Mouse (Mus musculus) forebrain, embryonic 13.5 days (tissue): ENCODE results near the gene Micu2. TPM values are rescaled to one million over a fixed set of nuclear protein-coding genes. Genes with fewer than 3 reads are reported as not detected.
A peak's percentile ranks its signal among the peaks of the same experiment; 100 is the strongest.

ENCODE experiments used
- ATAC-seq: fragments of 200-750 bp; cut with Nextera tagmentation; 2 replicates; pipeline ENCODE4 v1.8.0; 2017
- H3K27ac ChIP-seq: fragments of 300-500 bp; sonication (generic); 2 replicates; pipeline ENCODE4 v1.5.1; 2015; ENCODE audit warnings: inconsistent platforms, mild to moderate bottlenecking, moderate library complexity
- H3K27me3 ChIP-seq: fragments of 300-500 bp; sonication (generic); 2 replicates; pipeline ENCODE4 v1.6.1; 2015; ENCODE audit warnings: mild to moderate bottlenecking, inconsistent platforms
- H3K36me3 ChIP-seq: fragments of 300-500 bp; sonication (generic); 2 replicates; pipeline ENCODE4 v1.6.1; 2015; ENCODE audit warnings: mild to moderate bottlenecking, inconsistent platforms; ENCODE audit not compliant: poor library complexity, severe bottlenecking
- H3K4me1 ChIP-seq: fragments of 300-500 bp; sonication (generic); 2 replicates; pipeline ENCODE4 v1.6.1; 2015; ENCODE audit warnings: inconsistent platforms
- H3K4me2 ChIP-seq: fragments of 300-500 bp; sonication (generic); 2 replicates; pipeline ENCODE4 v1.6.1; 2015; ENCODE audit warnings: inconsistent platforms, mild to moderate bottlenecking, moderate library complexity
- H3K4me3 ChIP-seq: fragments of 300-500 bp; sonication (generic); 2 replicates; pipeline ENCODE4 v1.5.1; 2015; ENCODE audit warnings: mild to moderate bottlenecking, inconsistent platforms
- H3K9ac ChIP-seq: fragments of 300-500 bp; sonication (generic); 2 replicates; pipeline ENCODE4 v1.6.1; 2015; ENCODE audit warnings: mild to moderate bottlenecking, inconsistent platforms
- H3K9me3 ChIP-seq: fragments of 300-500 bp; sonication (generic); replicated peaks from 2 replicates; pipeline ENCODE4 v1.6.1; 2016; ENCODE audit warnings: inconsistent platforms
- WGBS: fragments of 180-500 bp; shearing (Covaris S2); methylation state at CpG from one replicate; pipeline ENCODE4 v1.1.7; 2015; 5-methylcytosine and 5-hydroxymethylcytosine counted together
- polyA plus RNA-seq: library from polyadenylated mRNA; unstranded; fragments of >200 nt; fragmentation: Nextera tagmentation; extraction: Ambion mirVana; gene quantifications from 2 replicates; pipeline ENCODE4 v1.2.1, GENCODE M21; 2015

Micu2 gene
- polyA plus RNA-seq, 1 experiment from 2014 or later, result 64.2 TPM

DNA sequence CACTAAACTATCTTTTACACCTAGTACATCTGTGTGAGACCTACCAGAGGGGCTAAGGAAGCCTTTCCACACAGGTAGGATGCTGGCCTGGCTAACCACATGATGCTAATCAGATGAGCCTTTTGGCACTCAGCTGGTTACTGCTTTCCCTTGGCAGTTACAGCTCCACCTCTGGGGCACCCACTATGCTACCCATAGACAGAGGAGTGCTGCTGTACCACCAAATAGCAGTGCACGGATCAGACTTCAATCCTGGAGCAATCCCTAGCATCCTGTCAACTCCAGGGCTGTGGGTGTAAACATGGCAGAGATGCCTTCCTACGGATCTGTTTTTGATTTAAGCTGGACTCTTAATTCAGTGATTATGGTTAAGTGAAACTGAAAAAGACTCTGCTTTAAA, 13.3 kb downstream of the Micu2 start:
- Histone ChIP-seq H3K4me3 (no peak overlapping the region), H3K4me2 (no peak overlapping the region), H3K36me3 (peaks cover 29% of the 10 kb centered on the region), H3K27me3 (no peaks in the 10 kb centered on the region), H3K27ac (no peak overlapping the region), H3K9me3 (peaks cover 18% of the 10 kb centered on the region), H3K4me1 (peaks cover 11% of the 10 kb centered on the region), H3K9ac (no peak overlapping the region)
- ATAC-seq, result no peak
- WGBS, result 82% methylated on average over 2 of the region's 2 CpGs

DNA sequence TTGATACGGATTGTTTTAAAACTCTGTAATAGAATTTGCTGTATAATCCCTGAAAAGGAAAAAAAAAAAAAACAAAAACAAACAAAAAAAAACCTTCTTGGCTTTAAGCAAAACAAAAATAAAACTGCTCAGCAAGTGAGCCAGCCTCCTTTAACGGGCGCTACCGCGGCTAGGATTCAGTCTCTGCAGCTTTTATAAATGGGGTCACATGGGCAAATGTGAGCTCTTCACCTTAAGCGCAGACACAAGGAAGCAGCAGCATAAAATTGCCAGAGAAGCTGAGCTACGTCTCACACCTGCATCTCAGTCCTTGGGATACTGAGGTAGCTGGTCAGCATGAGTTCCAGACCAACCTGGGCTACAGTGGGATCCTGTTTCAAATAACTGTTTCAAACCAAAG, 16.6 kb downstream of the Micu2 start:
- H3K9ac ChIP-seq, result 0 out of 2 replicates have a peak overlapping the region, but pooled peaks have one; percentile 27
- no peak for ATAC-seq
- H3K27ac ChIP-seq, result no peak overlapping the region
- no peak overlapping the region for H3K4me3 ChIP-seq
- H3K36me3 ChIP-seq, result peaks cover 9% of the 10 kb centered on the region
- peaks cover 11% of the 10 kb centered on the region for H3K4me1 ChIP-seq
- H3K27me3 ChIP-seq, result no peaks in the 10 kb centered on the region
- 8% methylated on average over 7 of the region's 7 CpGs for WGBS
- peak overlapping the region; percentile 40 for H3K4me2 ChIP-seq
- H3K9me3 ChIP-seq, result 0 out of 2 replicates have a peak, but pooled peaks cover under 1% of the 10 kb centered on the region

DNA sequence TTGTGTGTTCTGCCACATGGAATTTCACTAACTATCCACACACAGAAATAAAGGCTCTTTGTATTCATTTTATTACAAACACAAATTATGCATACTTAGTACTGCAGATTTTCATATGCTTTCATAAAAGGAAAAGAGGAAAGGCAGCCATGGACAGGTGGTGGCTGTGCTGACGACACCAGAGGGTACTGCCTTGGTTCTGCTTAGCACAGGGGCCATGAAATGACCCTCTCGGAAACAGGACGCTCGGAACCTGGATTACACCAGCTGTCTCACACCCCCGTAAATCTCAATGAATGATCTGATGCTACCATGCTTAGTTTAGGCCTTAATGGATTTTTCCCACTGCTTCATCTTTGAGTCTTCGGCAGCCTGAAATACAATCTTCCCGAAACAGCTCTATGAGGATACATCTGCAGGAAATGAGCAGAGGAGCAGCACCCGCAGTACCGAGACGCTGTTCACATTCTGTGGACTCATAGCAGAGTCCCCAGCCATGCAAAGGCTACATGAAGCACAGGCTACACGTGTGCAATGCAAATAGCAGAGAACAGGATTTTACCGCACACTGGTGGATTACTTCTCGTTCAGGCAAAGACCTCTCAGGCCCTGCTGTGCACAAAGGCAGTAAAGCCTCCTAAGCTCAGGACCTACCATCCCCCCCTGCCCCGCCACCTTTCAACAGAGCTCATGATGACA, 17.2 kb downstream of the Micu2 start:
- peak; percentile 80 for ATAC-seq
- H3K4me2 ChIP-seq, result peak overlapping the region; percentile 40
- 26% methylated on average over 14 of the region's 14 CpGs for WGBS

DNA sequence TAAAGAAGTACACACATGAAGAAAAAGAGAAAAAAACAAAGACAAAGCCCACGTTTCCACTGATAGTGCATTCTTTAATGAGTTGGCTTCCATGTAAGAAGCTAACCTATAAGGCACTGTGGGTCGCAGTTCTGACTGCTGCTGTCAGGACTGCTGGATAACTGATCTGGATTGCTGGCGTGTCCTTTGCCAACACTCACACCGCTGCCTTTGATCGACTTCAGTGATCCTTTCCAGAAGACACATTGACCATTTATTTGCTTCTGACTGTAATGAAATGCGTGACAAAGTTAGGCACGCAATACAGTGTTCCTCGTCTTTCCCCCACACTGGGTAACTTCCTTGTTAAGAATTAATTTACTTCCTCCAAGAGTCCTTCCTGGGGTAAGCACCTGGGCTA, 18.3 kb downstream of the Micu2 start:
- Histone ChIP-seq H3K9me3 (no peaks in the 10 kb centered on the region), H3K9ac (no peak overlapping the region), H3K4me1 (peaks cover 11% of the 10 kb centered on the region), H3K27me3 (no peaks in the 10 kb centered on the region), H3K4me3 (no peak overlapping the region), H3K27ac (no peak overlapping the region), H3K36me3 (no peaks in the 10 kb centered on the region), H3K4me2 (no peak overlapping the region)
- no peak for ATAC-seq
- WGBS, result 83% methylated on average over 8 of the region's 8 CpGs

More for the DNA sequence above, 17.2 kb downstream of the Micu2 start:
- Histone ChIP-seq H3K27me3 (no peaks in the 10 kb centered on the region), H3K4me3 (no peak overlapping the region), H3K9me3 (no peaks in the 10 kb centered on the region), H3K36me3 (peaks cover 3% of the 10 kb centered on the region; the same call in 1 of the 2 replicates), H3K27ac (no peak overlapping the region), H3K9ac (0 out of 2 replicates have a peak overlapping the region, but pooled peaks have one; percentile 27), H3K4me1 (peaks cover 11% of the 10 kb centered on the region)

DNA sequence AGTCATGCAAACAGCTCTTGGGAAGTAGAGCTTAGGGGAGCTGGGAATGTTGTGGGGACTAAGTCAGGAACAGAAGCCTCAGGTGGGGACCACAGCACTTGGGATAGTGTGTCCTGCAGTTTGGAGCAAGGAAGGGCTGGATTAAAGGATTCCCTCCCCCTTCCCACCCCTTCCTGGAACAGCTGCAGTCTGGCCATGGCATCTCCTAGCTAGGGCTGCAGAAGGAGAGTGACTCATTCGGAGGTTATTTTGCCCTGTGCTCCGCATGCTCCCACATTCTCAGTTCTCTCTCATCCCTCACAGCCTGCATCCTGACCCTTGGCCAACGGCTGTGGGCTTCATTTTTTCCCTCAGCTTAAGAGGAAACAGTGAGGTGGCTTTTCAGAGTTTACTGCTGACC, 18.9 kb downstream of the Micu2 start:
- no peak for ATAC-seq
- peaks cover 11% of the 10 kb centered on the region for H3K4me1 ChIP-seq
- H3K4me3 ChIP-seq, result no peak overlapping the region
- no peak overlapping the region for H3K9ac ChIP-seq
- no peak overlapping the region for H3K27ac ChIP-seq
- 63% methylated on average over 3 of the region's 3 CpGs for WGBS
- no peak overlapping the region for H3K4me2 ChIP-seq
- H3K27me3 ChIP-seq, result no peaks in the 10 kb centered on the region
- no peaks in the 10 kb centered on the region for H3K36me3 ChIP-seq
- no peaks in the 10 kb centered on the region for H3K9me3 ChIP-seq

DNA sequence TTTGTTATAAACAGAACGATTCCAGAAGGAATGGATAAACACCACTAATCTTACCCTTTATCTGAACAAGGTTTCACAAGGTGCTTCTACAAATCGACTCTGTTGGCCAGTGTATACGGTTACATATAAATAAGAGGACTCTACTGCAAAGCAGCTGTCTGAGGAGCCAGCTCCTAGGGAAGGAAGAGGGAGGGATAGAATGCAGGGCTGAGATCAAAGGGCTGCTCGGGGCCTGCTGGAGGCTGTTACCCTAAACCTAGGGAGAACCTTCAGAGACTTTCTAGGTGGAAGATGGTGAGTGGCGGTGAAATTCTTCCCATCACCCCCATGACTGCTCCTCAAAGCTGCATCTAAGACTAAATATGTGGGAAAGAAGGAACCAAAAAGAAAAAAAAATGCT, 20.9 kb downstream of the Micu2 start:
- Histone ChIP-seq H3K9me3 (no peaks in the 10 kb centered on the region), H3K4me2 (no peak overlapping the region), H3K36me3 (no peaks in the 10 kb centered on the region), H3K27me3 (no peaks in the 10 kb centered on the region), H3K4me1 (peaks cover 11% of the 10 kb centered on the region), H3K9ac (no peak overlapping the region), H3K4me3 (no peak overlapping the region), H3K27ac (no peak overlapping the region)
- ATAC-seq, result no peak
- 52% methylated on average over 5 of the region's 5 CpGs for WGBS

DNA sequence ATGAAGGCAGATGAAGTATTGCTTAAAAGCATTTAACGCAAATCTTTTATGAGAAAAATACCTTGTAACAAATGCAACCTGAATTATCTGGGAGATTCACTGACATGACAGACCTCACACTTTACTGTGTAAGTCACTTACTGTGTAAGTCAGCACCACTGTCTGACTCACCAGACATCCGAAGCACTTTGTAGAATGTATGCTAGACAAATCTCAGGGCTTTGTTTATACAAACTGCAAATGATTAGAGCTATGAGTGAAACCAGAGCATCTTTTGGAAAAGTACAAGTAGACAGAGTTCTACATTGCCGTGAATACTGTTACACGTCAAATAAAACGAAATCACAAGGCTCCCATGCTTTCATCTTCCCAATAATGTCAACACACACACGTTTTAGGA, 23.4 kb downstream of the Micu2 start:
- H3K27ac ChIP-seq, result no peak overlapping the region
- H3K36me3 ChIP-seq, result no peaks in the 10 kb centered on the region
- no peaks in the 10 kb centered on the region for H3K4me1 ChIP-seq
- WGBS, result 82% methylated on average over 6 of the region's 6 CpGs
- no peak overlapping the region for H3K4me2 ChIP-seq
- no peaks in the 10 kb centered on the region for H3K27me3 ChIP-seq
- ATAC-seq, result no peak
- H3K9me3 ChIP-seq, result no peaks in the 10 kb centered on the region
- H3K9ac ChIP-seq, result no peak overlapping the region
- H3K4me3 ChIP-seq, result no peak overlapping the region

DNA sequence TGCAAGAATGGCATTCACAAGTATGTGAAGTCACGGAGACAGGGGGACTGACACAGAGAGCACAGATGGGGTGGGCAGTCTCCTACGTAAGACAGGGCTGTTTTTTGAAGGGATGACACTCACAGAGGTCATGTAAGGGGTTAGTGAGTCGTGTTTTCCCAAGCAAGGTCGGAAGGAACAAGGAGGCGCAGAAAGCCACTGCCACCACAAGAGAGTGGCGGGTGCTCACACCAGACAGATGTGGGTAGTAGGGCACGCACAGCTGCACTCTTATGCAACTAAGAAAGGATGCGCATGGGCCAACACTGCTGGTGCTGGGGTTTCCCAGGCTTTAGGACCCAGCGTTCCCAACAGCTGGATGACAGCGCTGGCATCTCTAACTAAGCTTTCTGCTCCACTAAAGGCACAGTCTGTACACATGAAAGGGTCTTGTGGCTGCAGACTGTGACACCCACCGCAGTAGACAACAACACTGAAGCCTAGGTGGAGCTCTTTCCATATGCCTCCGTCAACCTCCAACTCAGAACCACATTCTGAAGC, 27.0 kb downstream of the Micu2 start:
- Histone ChIP-seq H3K27ac (no peak overlapping the region), H3K27me3 (no peaks in the 10 kb centered on the region), H3K36me3 (peaks cover 12% of the 10 kb centered on the region; the same call in 1 of the 2 replicates), H3K4me1 (no peaks in the 10 kb centered on the region), H3K9me3 (no peaks in the 10 kb centered on the region), H3K4me3 (no peak overlapping the region), H3K4me2 (no peak overlapping the region), H3K9ac (no peak overlapping the region)
- ATAC-seq, result no peak
- 85% methylated on average over 12 of the region's 12 CpGs for WGBS

DNA sequence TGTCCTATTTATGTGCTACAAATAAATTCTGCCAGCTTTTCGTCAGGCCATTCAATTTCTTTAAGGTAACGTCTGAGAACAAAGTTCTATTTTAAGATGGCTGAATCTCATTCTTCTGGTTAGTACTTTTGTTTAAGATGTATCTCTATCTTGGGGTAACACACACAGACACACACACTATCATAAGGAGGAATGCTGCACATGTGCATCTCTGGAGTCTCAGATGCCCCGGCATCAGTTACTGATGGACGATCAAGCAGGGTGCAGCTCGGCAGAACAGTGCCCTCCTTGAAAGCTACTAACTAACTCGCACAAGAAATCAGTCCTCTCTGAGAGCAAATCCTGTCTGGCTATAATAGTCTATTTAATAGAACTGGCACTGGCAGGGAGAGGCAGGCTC, 30.2 kb downstream of the Micu2 start:
- H3K27ac ChIP-seq, result no peak overlapping the region
- no peak for ATAC-seq
- no peaks in the 10 kb centered on the region for H3K4me1 ChIP-seq
- no peak overlapping the region for H3K4me2 ChIP-seq
- H3K36me3 ChIP-seq, result peaks cover 15% of the 10 kb centered on the region; the same call in 1 of the 2 replicates
- no peaks in the 10 kb centered on the region for H3K9me3 ChIP-seq
- no peaks in the 10 kb centered on the region for H3K27me3 ChIP-seq
- H3K4me3 ChIP-seq, result no peak overlapping the region
- WGBS, result 87% methylated on average over 6 of the region's 6 CpGs
- H3K9ac ChIP-seq, result no peak overlapping the region

DNA sequence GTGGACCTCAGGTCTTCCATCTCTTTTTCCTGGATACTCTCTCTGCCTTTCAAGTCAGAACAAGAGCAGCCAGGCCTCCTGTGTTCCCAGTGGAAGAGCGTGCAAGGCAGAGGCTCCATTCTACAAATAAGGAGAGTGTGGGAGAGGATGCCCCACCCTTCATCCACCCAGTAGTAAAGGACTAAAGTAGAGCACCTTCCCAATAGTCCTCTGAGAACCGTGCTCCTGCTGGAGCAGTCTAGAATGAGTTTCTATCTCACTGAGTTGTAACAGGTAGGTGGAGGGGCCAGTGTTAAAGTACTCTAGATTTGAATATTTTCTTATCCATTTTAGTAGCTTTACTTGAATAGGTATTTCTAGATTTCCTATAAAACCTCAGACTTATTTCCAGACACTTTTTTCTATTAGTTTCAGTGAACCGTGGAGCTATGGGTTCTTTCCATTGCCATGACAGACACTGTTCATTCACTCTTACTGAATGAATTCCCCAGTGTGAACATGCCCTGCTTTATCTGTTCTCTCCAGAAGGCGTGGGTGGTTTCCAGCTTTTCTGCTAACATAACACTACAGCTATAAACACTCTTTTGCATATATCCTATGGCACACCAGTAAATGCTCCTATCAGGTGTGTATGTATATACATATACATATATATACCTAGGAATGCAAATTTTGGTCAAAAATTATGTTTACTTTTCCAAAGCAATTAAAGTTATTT, 31.8 kb downstream of the Micu2 start:
- Histone ChIP-seq H3K27me3 (no peaks in the 10 kb centered on the region), H3K9me3 (no peaks in the 10 kb centered on the region), H3K4me2 (no peak overlapping the region), H3K36me3 (peaks cover 15% of the 10 kb centered on the region; the same call in 1 of the 2 replicates), H3K27ac (no peak overlapping the region), H3K9ac (no peak overlapping the region), H3K4me1 (no peaks in the 10 kb centered on the region), H3K4me3 (no peak overlapping the region)
- 88% methylated on average over 4 of the region's 4 CpGs for whole genome bisulfite sequencing
- ATAC-seq, result no peak

DNA sequence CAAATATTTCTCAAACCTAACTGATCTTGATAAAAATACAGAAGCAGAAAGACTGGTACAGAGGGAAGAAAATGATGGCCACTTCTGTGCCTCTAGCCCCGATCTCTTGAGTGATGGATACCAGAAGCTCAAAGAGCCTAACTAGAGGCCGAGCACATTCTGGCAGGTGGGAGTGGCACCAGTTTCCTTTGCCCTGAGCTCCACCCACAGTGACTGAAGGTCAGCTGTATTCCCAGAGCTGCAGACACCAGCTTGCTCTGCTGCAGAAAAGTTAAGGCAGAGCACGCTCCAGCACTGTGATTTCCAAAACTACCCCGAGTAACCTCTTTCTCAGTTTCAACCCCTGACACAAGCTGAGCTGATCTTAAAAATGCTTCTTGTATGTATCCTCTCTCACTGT, 37.2 kb downstream of the Micu2 start:
- Histone ChIP-seq H3K27ac (no peak overlapping the region), H3K9ac (no peak overlapping the region), H3K4me1 (no peaks in the 10 kb centered on the region), H3K36me3 (0 out of 2 replicates have a peak, but pooled peaks cover under 1% of the 10 kb centered on the region), H3K4me2 (no peak overlapping the region), H3K9me3 (no peaks in the 10 kb centered on the region), H3K27me3 (no peaks in the 10 kb centered on the region), H3K4me3 (no peak overlapping the region)
- 84% methylated on average over 4 of the region's 4 CpGs for WGBS
- no peak for ATAC-seq

DNA sequence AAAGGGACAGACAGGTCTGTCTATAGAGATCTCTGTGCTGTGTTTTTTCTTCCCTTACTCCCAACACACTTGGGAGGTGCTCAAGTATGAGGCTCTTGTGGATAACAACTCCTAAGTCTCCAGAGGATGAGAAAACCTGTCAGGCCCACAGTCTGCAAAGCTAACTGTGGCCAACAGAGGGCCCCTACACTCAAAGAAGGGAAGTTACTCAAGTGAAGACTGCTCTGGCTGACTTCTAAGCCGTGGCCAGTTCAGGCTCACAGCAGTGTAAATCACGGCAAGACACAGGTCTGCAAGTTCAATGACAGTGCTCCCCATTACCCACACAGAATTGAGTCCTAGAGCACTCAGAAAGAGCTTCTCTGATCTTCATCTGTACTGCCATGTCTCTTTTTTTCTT, 48.0 kb downstream of the Micu2 start:
- Histone ChIP-seq H3K9me3 (no peaks in the 10 kb centered on the region), H3K4me3 (no peak overlapping the region), H3K27me3 (no peaks in the 10 kb centered on the region), H3K27ac (no peak overlapping the region), H3K9ac (no peak overlapping the region), H3K4me2 (no peak overlapping the region), H3K36me3 (peaks cover 26% of the 10 kb centered on the region), H3K4me1 (no peaks in the 10 kb centered on the region)
- WGBS, result 24% methylated on average over 2 of the region's 2 CpGs
- no peak for ATAC-seq
